Mouse (Mus musculus) intestine, embryonic 14.5 days (tissue): ENCODE measurements around the gene Crygc. TPM values are rescaled to one million over a fixed set of nuclear protein-coding genes. Genes with fewer than 3 reads are reported as not detected.

Experiments used
- ATAC-seq: fragments of 200-750 bp; cut with Nextera tagmentation; replicated peaks from 2 replicates; pipeline ENCODE4 v1.8.0; 2017; ENCODE audit warnings: low read depth, moderate number of reproducible peaks, moderate TSS enrichment, moderate library complexity; ENCODE audit not compliant: low FRiP score, low TSS enrichment
- DNase-seq: peaks from one replicate; pipeline ENCODE4 v3.0.0-alpha.2; 2018; ENCODE audit warnings: low spot score
- H3K27ac ChIP-seq: fragments of 300-500 bp; sonication (generic); 2 replicates; pipeline ENCODE4 v1.5.1; 2014; ENCODE audit warnings: low read depth, mild to moderate bottlenecking, control low read depth
- H3K27me3 ChIP-seq: fragments of 300-500 bp; sonication (generic); replicated peaks from 2 replicates; pipeline ENCODE4 v1.6.1; 2014; ENCODE audit warnings: low read length, control low read depth; ENCODE audit not compliant: control insufficient read depth, insufficient read depth
- H3K36me3 ChIP-seq: fragments of 300-500 bp; sonication (generic); 2 replicates; pipeline ENCODE4 v1.6.1; 2014; ENCODE audit warnings: low read length, control low read depth; ENCODE audit not compliant: control insufficient read depth, insufficient read depth
- H3K4me1 ChIP-seq: fragments of 300-500 bp; sonication (generic); replicated peaks from 2 replicates; pipeline ENCODE4 v1.6.1; 2014; ENCODE audit warnings: low read length, control low read depth, mixed read lengths; ENCODE audit not compliant: control insufficient read depth, insufficient read depth
- H3K4me2 ChIP-seq: fragments of 300-500 bp; sonication (generic); 2 replicates; pipeline ENCODE4 v1.6.1; 2014; ENCODE audit warnings: low read length
- H3K4me3 ChIP-seq: fragments of 300-500 bp; sonication (generic); 2 replicates; pipeline ENCODE4 v1.5.1; 2014; ENCODE audit warnings: low read depth, low read length, control low read depth, mixed read lengths
- H3K9ac ChIP-seq: fragments of 300-500 bp; sonication (generic); 2 replicates; pipeline ENCODE4 v1.6.1; 2014; ENCODE audit warnings: mild to moderate bottlenecking, low read length
- H3K9me3 ChIP-seq: fragments of 300-500 bp; sonication (generic); 2 replicates; pipeline ENCODE4 v1.6.1; 2016; ENCODE audit warnings: low read length, control low read depth; ENCODE audit not compliant: control insufficient read depth
- WGBS: fragments of 180-500 bp; shearing (Covaris S2); extraction: QIAGEN DNeasy Blood & Tissue Kit; methylation state at CpG from one replicate; pipeline ENCODE4 v1.1.7; 2014; 5-methylcytosine and 5-hydroxymethylcytosine counted together
- polyA plus RNA-seq: library from polyadenylated mRNA; unstranded; fragments of >200 nt; fragmentation: Nextera tagmentation; extraction: Ambion mirVana; gene quantifications from 2 replicates; pipeline ENCODE4 v1.2.1, GENCODE M21; 2014

Gene Crygc
- polyA plus RNA-seq, 1 experiment from 2014 or later, result not detected

DNA sequence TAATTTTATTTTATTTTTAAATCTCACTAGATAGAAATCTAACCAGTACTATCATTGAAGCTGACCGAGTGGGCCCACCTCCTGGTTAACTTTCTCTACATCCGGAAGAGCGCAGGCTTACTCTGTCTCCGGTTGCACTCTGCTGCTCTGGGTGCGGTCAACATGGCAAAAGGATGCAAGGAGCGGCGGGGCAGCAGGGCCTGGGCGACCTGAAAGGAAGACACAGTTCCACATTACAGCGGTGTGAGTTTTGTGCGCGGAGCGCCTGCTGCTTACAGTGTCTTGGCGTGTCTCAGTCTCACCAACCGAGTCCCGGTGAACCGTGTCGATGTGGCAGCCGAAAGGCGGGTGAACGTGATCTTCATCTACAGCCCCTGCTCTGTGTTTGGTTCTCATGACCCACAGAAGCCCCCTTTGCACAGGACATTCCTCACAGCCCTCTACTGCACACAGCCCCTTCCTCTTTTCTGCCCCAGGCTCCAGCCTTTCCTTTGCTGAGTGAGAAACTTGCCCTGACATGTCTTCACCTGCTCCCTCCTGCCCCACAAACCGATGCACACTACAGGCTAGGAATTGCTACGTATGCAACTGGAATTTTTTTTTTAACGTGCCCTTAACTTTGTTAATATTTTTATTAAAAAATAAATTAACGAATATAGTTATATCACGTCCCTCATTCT, 36.4 kb upstream of the Crygc start:
- Histone ChIP-seq H3K9ac (no peak overlapping the region), H3K27ac (no peak overlapping the region), H3K4me2 (no peak overlapping the region), H3K36me3 (no peaks in the 10 kb centered on the region), H3K27me3 (no peaks in the 10 kb centered on the region), H3K4me1 (no peaks in the 10 kb centered on the region), H3K9me3 (no peaks in the 10 kb centered on the region), H3K4me3 (no peak overlapping the region)
- no peak for ATAC-seq
- WGBS, result 69% methylated on average over 25 of the region's 25 CpGs
- DNase-seq, result no peak

DNA sequence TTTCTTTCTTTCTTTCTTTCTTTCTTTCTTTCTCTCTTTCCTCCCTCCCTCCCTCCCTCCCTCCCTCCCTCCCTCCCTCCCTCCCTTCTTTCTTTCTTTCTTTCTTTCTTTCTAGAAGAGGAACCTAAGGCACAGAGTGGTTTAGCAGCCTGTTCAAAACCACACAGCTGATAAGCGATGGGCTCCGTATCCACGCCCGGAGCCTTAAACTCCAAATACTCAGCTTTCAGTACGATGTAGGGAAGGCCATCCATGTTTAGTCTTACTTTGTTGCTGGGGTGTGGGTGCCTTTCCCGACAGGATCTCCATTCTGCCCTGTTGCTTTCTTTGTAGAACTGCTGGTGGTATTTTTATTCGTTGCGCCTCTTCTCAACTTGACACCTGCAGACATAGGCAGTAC, 35.7 kb upstream of the Crygc start:
- no peaks in the 10 kb centered on the region for H3K27me3 ChIP-seq
- no peak overlapping the region for H3K4me2 ChIP-seq
- H3K9me3 ChIP-seq, result no peaks in the 10 kb centered on the region
- ATAC-seq, result no peak
- H3K36me3 ChIP-seq, result no peaks in the 10 kb centered on the region
- no peak overlapping the region for H3K4me3 ChIP-seq
- no peak for DNase-seq
- H3K9ac ChIP-seq, result no peak overlapping the region
- 83% methylated on average over 8 of the region's 8 CpGs for WGBS
- H3K4me1 ChIP-seq, result no peaks in the 10 kb centered on the region
- H3K27ac ChIP-seq, result no peak overlapping the region

DNA sequence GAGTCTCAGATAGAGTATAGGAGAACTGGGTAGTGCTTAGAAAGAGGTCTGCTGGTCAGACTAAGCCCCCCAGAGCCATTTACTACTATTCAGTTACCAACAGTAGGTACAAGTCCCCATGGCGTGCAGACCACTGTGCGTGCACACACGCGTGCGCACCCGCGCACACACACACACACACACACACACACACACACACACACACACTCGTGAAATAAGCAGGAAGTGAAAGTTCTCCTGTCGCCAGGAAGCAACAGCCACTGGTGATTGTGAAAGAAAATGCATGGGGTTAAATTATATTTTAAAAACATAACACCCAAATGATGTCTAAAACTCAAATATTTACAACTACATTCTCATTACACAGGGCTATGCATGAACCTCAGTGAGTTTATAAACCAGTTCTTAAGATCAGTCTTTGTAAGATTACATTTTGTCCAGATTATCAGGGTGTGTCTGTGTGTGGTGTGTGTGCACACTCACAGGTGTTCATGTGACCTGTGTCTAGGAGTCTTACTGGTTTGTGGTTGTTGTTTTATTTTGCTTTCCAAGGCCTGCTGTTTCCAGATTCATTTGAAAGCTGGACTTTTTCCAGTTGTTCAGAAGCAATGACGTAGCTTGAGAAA, 34.3 kb upstream of the Crygc start:
- Histone ChIP-seq H3K27ac (no peak overlapping the region), H3K9ac (no peak overlapping the region), H3K36me3 (no peaks in the 10 kb centered on the region), H3K4me1 (no peaks in the 10 kb centered on the region), H3K4me3 (no peak overlapping the region), H3K9me3 (no peaks in the 10 kb centered on the region), H3K27me3 (no peaks in the 10 kb centered on the region), H3K4me2 (no peak overlapping the region)
- WGBS, result 87% methylated on average over 10 of the region's 10 CpGs
- no peak for DNase-seq
- ATAC-seq, result no peak

DNA sequence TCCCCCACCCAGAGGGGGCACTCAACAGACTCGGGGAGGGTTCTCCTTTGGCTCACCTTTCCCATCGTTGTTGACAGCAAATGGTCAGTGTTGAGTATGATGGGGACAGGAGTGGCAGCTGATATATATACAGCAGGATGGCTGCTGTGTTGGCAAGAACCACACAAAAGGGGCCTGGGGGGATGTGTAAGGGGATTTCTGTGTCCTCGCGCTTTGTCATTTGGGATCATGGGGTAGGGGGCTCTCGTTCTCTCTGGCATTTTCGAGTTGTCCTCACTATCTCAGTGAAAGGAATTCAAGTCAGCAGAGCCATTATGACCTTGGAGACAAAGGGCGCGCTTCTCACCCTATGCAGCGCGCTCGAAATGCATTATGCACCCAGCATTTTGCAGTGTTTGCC, 29.8 kb upstream of the Crygc start, which contains the start of gene Cryga:
TSS of gene Cryga (minus strand) at position 101 of the 400 bp plus-strand sequence.
- no peak within 1 kb of the TSS for H3K4me2 ChIP-seq
- no peaks in the 10 kb centered on the region for H3K9me3 ChIP-seq
- no peaks in the 10 kb centered on the region for H3K27me3 ChIP-seq
- H3K4me1 ChIP-seq, result no peaks in the 10 kb centered on the region
- no peaks in the 10 kb centered on the region for H3K36me3 ChIP-seq
- no peak within 1 kb of the TSS for H3K4me3 ChIP-seq
- no peak within 1 kb of the TSS for H3K9ac ChIP-seq
- 89% methylated on average over 11 of the region's 11 CpGs for WGBS
- no peak for DNase-seq
- ATAC-seq, result no peak
- no peak within 1 kb of the TSS for H3K27ac ChIP-seq

DNA sequence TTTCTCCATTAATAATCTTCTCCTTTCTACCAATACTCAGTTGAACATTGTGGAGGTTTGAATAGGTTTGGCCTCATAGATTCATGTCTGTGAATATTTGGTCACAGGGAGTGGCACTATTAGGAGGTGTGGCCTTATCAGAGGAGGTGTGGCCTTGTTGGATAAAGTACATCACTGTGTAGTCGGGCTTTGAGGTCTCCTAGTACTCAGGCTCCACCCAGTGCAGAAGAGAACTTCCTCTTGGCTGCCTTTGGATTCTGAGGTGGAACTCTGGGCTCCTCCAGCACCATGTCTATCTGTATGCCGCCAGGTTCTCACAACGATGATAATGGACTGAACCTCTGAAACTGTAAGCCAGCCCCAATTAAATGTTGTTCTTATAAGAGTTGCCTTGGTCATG, 23.5 kb upstream of the Crygc start:
- H3K4me2 ChIP-seq, result no peak overlapping the region
- no peaks in the 10 kb centered on the region for H3K4me1 ChIP-seq
- H3K9me3 ChIP-seq, result no peaks in the 10 kb centered on the region
- H3K9ac ChIP-seq, result no peak overlapping the region
- ATAC-seq, result no peak
- H3K27ac ChIP-seq, result no peak overlapping the region
- DNase-seq, result no peak
- no peaks in the 10 kb centered on the region for H3K36me3 ChIP-seq
- H3K4me3 ChIP-seq, result no peak overlapping the region
- H3K27me3 ChIP-seq, result no peaks in the 10 kb centered on the region
- WGBS, result 83% methylated on average over 3 of the region's 3 CpGs

DNA sequence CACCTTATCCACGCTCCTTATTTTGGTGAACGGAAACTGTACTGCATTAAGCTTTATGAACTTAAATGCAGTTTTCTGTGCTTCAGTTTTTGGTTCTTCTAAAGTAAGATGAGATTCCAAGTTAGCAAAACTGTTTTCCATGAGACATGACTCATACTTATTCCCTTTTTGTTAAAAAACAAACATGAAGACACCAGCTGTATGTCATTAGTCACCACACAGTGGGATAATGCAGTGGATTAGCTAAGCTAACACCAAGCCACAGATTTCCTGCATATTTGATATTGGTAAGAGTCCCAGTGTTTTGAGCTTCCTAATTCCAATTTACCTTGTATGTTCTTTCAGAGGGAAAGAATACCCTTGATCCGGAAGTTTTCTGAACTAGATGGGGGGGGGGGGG, 18.1 kb upstream of the Crygc start:
- no peaks in the 10 kb centered on the region for H3K4me1 ChIP-seq
- H3K4me3 ChIP-seq, result no peak overlapping the region
- no peak for DNase-seq
- no peaks in the 10 kb centered on the region for H3K36me3 ChIP-seq
- H3K9ac ChIP-seq, result no peak overlapping the region
- no peak overlapping the region for H3K27ac ChIP-seq
- H3K4me2 ChIP-seq, result no peak overlapping the region
- no peaks in the 10 kb centered on the region for H3K9me3 ChIP-seq
- 91% methylated on average over 3 of the region's 3 CpGs for WGBS
- no peak for ATAC-seq
- no peaks in the 10 kb centered on the region for H3K27me3 ChIP-seq

DNA sequence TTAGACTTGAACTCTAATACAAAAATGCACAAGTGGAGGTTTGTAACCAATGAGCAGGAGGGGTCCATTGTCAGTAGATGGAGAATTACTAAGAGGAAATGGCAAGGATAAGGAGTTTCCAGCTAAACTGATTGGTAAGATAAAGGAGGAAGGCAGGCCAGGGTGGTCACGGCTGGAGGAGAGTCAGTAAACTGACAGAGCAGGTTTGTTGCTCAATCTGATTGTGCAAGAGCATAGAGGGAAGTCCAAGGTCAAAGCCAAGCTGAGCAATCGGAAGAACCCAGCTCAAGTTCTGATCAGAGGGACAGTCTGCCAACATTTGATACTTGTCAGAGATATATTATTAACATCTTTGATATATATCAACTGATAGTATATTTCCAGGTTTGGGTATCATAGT, 16.9 kb upstream of the Crygc start:
- no peaks in the 10 kb centered on the region for H3K9me3 ChIP-seq
- H3K4me3 ChIP-seq, result no peak overlapping the region
- DNase-seq (no peak), ATAC-seq (no peak)
- no peaks in the 10 kb centered on the region for H3K36me3 ChIP-seq
- no peaks in the 10 kb centered on the region for H3K27me3 ChIP-seq
- no peak overlapping the region for H3K27ac ChIP-seq
- H3K4me1 ChIP-seq, result no peaks in the 10 kb centered on the region
- no peak overlapping the region for H3K4me2 ChIP-seq
- H3K9ac ChIP-seq, result no peak overlapping the region
- 55% methylated on average over 2 of the region's 2 CpGs for WGBS

DNA sequence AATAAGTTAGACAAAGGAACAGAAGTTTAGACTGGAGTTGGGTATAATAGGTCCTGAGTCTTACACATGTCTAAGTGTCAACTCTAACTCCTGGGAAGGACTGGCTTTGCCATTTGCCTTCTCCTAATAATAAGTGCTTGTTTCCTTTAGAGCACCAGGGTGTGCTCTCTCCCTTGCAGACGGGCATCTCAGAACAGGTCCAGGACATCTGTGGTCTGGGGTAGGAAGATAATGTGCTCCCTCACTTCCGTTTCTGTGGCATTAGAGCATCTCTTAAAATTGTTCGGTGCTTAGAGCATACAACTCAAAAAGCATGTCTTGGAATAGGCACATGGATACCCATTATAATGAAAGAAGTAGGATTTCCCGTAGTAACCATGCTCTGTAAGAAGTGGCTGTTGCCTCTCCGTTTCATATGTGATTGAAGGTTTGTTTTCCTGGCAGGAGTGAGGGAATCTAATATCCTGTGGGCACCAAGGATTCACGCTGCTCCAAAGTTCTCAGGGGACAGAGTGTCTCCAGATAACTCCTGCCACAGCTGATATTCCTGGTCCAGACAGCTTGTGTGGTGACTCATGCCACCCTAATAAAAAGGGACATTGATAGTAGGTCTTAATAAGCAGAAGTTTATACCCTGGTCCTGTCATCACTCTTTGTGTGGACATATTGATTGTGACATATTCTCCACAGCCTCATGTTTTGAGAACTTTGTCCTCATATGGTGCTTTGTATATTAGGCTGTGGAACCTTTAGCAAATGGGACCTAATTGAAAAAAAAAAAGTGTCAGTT, 15.3 kb upstream of the Crygc start:
- Histone ChIP-seq H3K27me3 (no peaks in the 10 kb centered on the region), H3K9ac (no peak overlapping the region), H3K27ac (no peak overlapping the region), H3K4me1 (no peaks in the 10 kb centered on the region), H3K9me3 (no peaks in the 10 kb centered on the region), H3K4me2 (no peak overlapping the region), H3K36me3 (no peaks in the 10 kb centered on the region), H3K4me3 (no peak overlapping the region)
- DNase-seq (no peak), ATAC-seq (no peak)
- WGBS, result 78% methylated on average over 6 of the region's 6 CpGs
